Mouse (Mus musculus) hindbrain, embryonic 13.5 days (tissue): ENCODE measurements at regions not wholly inside any gene's neighbourhood (a gene's known extent, or its start where the extent isn't known, plus 50 kb on each side); places are given as distances from the start of the nearest gene placed in this dataset.

Experiments used
- ATAC-seq: fragments of 200-750 bp; cut with Nextera tagmentation; 2 replicates; pipeline ENCODE4 v1.8.0; 2017; ENCODE audit warnings: moderate TSS enrichment; ENCODE audit not compliant: low FRiP score
- H3K27ac ChIP-seq: fragments of 300-500 bp; sonication (generic); 2 replicates; pipeline ENCODE4 v1.5.1; 2015; ENCODE audit warnings: inconsistent platforms, mild to moderate bottlenecking, moderate library complexity
- H3K27me3 ChIP-seq: fragments of 300-500 bp; sonication (generic); 2 replicates; pipeline ENCODE4 v1.6.1; 2015; ENCODE audit warnings: mild to moderate bottlenecking, inconsistent platforms
- H3K36me3 ChIP-seq: fragments of 300-500 bp; sonication (generic); 2 replicates; pipeline ENCODE4 v1.6.1; 2015; ENCODE audit warnings: mild to moderate bottlenecking, inconsistent platforms
- H3K4me1 ChIP-seq: fragments of 300-500 bp; sonication (generic); replicated peaks from 2 replicates; pipeline ENCODE4 v1.6.1; 2015; ENCODE audit warnings: inconsistent platforms
- H3K4me2 ChIP-seq: fragments of 300-500 bp; sonication (generic); 2 replicates; pipeline ENCODE4 v1.6.1; 2015; ENCODE audit warnings: inconsistent platforms, mild to moderate bottlenecking, moderate library complexity
- H3K4me3 ChIP-seq: fragments of 300-500 bp; sonication (generic); 2 replicates; pipeline ENCODE4 v1.5.1; 2015; ENCODE audit warnings: mild to moderate bottlenecking, inconsistent platforms
- H3K9ac ChIP-seq: fragments of 300-500 bp; sonication (generic); 2 replicates; pipeline ENCODE4 v1.6.1; 2015; ENCODE audit warnings: mild to moderate bottlenecking, inconsistent platforms
- H3K9me3 ChIP-seq: fragments of 300-500 bp; sonication (generic); 2 replicates; pipeline ENCODE4 v1.6.1; 2016; ENCODE audit warnings: inconsistent platforms
- WGBS: fragments of 180-500 bp; shearing (Covaris S2); methylation state at CpG from one replicate; pipeline ENCODE4 v1.1.7; 2015; 5-methylcytosine and 5-hydroxymethylcytosine counted together

DNA sequence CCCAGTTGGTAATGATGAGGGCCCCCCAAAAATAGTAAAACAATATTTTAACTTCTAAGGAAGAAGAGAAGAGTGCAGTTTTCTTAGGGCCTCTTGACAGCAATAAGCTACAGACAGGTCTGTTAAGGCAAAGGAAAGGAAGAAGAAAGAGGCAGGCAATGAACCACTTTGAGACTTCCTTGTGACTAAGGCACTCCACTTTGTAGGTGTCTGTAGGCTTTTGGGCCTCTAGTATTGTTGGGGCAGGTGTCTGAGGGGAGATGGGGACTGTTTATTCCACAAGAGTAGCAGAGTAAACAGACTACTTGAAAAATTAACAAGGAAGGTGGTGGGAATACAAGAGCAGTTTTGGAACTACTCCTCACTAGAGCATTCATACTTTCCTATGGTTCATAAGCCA, 287.9 kb downstream of the Ets1 start:
- Histone ChIP-seq H3K9ac (no peak overlapping the region), H3K4me3 (no peak overlapping the region), H3K9me3 (no peaks in the 10 kb centered on the region), H3K36me3 (no peaks in the 10 kb centered on the region), H3K4me1 (no peaks in the 10 kb centered on the region), H3K27ac (no peak overlapping the region), H3K4me2 (no peak overlapping the region), H3K27me3 (no peaks in the 10 kb centered on the region)
- no peak for ATAC-seq

DNA sequence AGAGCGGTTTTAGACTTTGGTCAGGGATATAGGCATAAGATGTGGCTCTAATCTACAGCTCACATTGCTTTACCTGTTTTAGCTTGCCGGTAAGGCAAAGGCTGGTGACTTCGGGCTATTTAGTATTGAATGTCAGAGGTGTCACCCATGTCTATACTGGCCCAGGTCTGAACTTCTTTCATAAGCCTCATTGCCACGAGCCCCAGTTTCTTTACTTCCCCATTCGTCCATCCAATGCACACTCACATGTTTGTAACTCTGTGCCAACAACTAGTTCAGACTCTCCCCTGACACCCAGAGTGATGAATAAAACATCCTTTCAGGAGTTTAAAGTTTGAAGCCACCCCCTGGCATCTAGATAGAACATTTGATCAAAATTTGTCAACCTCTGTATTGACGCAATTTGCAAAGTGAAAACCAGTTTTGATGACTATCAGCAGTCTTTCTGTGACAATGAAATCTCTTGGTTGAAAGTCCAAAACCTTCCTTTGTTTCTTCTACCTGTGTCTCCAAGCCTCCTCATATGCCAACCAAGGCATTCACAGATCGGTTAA, 288.4 kb downstream of the Ets1 start:
- WGBS: 95% methylated on average over 7 of the region's 7 CpGs
- no peaks in the 10 kb centered on the region for H3K36me3 ChIP-seq
- H3K4me3 ChIP-seq: no peak overlapping the region
- no peak for ATAC-seq
- H3K4me2 ChIP-seq: no peak overlapping the region
- H3K4me1 ChIP-seq: no peaks in the 10 kb centered on the region
- no peak overlapping the region for H3K9ac ChIP-seq
- H3K9me3 ChIP-seq: no peaks in the 10 kb centered on the region
- no peaks in the 10 kb centered on the region for H3K27me3 ChIP-seq
- no peak overlapping the region for H3K27ac ChIP-seq

DNA sequence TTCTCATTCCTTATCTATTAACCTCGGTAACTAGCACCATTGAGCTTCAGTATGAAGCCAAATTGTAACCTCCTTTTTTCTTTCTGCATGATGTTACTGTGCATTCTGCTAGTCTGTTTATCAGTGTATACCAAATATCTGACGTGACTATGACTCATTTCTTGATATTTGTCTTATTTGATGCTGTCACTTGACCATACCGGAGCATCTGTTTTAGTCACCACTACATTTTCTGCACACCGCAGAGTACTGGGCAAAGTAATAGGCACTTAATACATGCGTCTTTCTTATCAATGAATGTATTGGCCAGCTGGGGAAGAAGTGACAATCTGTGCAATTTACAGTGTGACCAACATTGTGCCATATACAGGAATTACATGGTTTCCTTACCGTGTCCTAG, 289.0 kb downstream of the Ets1 start:
- H3K27me3 ChIP-seq: no peaks in the 10 kb centered on the region
- no peaks in the 10 kb centered on the region for H3K9me3 ChIP-seq
- ATAC-seq: no peak
- no peak overlapping the region for H3K9ac ChIP-seq
- no peak overlapping the region for H3K4me2 ChIP-seq
- H3K4me1 ChIP-seq: no peaks in the 10 kb centered on the region
- 92% methylated on average over 6 of the region's 6 CpGs for WGBS
- H3K36me3 ChIP-seq: no peaks in the 10 kb centered on the region
- no peak overlapping the region for H3K27ac ChIP-seq
- H3K4me3 ChIP-seq: no peak overlapping the region

DNA sequence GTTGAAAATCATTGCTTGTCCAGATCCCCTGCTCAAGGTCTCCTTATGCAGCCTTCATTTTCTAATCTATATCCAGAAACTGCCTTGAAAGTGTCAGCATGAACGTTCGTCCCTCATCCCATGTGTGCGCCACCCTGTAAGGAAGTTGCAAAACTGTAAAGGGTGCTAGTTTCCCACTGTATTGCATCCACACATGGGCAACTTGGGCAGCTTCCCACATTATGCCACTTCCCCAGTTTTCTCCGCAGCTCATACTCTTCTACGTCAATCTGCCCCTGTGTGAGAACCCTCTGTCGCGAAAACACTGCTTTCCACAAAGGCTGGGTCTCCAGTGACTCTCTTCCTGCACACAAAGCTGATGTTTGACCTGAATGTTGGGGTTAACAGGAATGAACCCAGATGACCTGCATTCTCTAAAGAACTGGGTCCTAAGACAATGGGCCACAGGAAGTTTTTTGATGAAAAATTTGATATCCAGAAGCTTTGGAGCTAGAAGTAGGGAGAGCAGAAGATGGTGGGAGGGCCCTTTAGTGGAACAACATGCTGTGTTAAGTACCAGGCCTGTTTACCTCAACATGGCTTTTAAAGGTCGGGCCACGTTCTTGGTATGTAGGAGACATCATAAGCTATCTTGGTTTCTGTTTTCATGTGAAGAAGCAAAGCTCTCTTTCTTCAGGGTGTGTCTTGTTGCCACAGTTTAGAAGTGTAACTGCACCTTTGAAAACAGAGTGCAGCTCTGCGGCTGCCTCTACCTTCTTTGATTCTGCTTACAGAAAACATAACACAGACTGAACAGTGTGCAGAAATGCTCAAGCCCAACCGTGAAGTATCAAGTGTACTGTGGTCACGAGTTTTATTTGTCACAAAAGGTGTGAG, 289.9 kb downstream of the Ets1 start:
- Histone ChIP-seq H3K27ac (no peak overlapping the region), H3K4me2 (no peak overlapping the region), H3K9ac (no peak overlapping the region), H3K4me3 (no peak overlapping the region), H3K4me1 (no peaks in the 10 kb centered on the region), H3K27me3 (no peaks in the 10 kb centered on the region), H3K9me3 (no peaks in the 10 kb centered on the region), H3K36me3 (no peaks in the 10 kb centered on the region)
- no peak for ATAC-seq
- WGBS: 74% methylated on average over 12 of the region's 12 CpGs

DNA sequence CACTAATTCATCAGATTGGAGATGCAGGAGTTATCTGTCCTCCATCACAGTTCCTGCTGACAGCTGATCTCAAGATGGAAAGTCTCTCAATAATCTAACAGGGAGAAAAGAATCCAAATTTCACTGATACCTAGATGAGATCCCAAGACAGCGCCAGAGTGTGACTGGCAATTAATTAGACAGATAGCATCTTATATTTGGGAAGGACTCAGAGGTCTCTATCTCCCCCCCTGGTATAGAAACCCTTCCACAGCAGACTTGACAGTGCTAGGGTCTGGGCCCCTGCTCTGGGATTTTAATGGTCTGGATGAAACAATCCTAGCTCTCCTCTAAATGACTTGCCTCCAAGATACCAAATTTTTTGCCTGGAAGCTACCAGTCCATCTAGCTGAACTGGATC, 291.6 kb downstream of the Ets1 start:
- no peak overlapping the region for H3K4me3 ChIP-seq
- no peaks in the 10 kb centered on the region for H3K4me1 ChIP-seq
- H3K27ac ChIP-seq: no peak overlapping the region
- no peak overlapping the region for H3K9ac ChIP-seq
- H3K9me3 ChIP-seq: no peaks in the 10 kb centered on the region
- no peaks in the 10 kb centered on the region for H3K36me3 ChIP-seq
- WGBS: 85% methylated on average over 1 of the region's 1 CpGs
- H3K4me2 ChIP-seq: no peak overlapping the region
- no peak for ATAC-seq
- H3K27me3 ChIP-seq: no peaks in the 10 kb centered on the region

DNA sequence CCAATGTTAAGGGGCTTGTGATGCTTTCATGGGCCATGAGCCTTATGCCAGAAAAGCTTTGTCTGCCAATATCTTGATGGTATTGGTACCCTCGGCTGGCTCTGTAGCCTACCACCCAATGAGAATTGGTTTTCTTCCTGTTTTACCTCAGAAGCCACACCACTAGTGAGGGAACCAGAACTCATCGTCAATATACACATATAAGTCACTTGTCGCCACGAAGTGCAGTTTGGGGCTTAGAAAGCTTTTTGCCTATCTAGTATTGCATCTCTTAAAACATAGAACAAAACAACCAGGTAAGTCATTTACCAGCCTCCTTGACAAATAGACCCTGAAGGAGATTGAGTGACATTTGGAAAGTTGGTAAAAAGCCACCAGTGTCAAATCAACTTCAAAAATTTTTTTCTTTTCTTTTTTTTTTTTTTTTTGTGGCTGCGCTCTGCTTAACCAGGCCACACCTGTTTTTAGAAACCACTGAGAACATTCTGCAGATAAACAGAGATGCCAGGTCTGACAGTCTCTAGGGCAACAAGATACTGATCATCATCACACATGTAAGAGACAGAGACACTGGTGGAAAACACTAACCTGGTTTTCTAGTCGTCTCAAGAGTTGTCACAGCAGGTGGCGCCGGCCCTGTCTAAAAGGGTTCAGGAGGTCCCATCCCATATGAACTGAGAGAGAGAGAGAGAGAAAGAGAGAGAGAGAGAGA, 292.4 kb downstream of the Ets1 start:
- Histone ChIP-seq H3K9me3 (no peaks in the 10 kb centered on the region), H3K27me3 (no peaks in the 10 kb centered on the region), H3K4me1 (no peaks in the 10 kb centered on the region), H3K27ac (no peak overlapping the region), H3K9ac (no peak overlapping the region), H3K4me2 (no peak overlapping the region), H3K36me3 (no peaks in the 10 kb centered on the region), H3K4me3 (no peak overlapping the region)
- WGBS: 89% methylated on average over 8 of the region's 8 CpGs
- ATAC-seq: no peak

DNA sequence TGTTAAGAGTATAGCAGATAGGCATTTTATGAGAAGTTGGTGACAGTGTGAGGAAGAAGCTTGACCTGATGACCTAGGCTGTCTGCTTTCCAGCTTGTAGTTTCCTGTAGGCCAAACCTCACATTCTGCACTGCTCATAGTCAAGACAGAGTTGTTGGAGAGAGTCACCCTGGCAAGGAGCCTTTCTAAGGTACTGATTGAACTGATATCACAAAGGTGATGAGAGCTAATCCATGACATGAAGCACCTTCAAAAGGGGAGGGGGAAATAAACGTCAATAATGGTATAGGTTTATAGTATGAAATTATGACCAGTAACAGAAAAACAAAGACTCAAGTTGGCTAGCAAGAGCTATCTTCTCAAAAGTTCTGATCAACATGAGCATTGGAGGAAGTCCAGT, 293.3 kb downstream of the Ets1 start:
- no peaks in the 10 kb centered on the region for H3K36me3 ChIP-seq
- H3K4me2 ChIP-seq: no peak overlapping the region
- H3K27ac ChIP-seq: no peak overlapping the region
- H3K4me1 ChIP-seq: no peaks in the 10 kb centered on the region
- no peak overlapping the region for H3K4me3 ChIP-seq
- H3K9ac ChIP-seq: no peak overlapping the region
- 91% methylated on average over 1 of the region's 1 CpGs for WGBS
- H3K27me3 ChIP-seq: no peaks in the 10 kb centered on the region
- ATAC-seq: no peak
- H3K9me3 ChIP-seq: no peaks in the 10 kb centered on the region

DNA sequence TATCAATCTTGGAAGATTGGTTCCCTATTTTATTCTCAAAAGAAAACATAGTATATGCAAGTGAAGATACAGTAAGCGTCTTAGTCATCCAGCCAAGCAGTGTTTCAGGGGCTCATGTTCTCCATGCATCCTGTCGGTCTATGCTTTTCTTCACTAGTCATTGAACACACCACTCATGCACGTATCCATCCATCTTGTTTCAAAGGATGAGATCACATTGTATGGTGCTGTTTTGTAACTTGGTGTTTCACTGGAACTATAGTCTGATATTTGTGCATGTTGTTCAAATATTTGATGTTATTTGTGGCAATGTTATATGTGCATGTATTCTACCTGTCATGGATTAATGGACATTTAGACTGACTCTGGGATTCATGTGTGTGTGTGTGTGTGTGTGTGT, 293.8 kb downstream of the Ets1 start:
- H3K9me3 ChIP-seq: no peaks in the 10 kb centered on the region
- no peak for ATAC-seq
- H3K36me3 ChIP-seq: no peaks in the 10 kb centered on the region
- no peak overlapping the region for H3K4me2 ChIP-seq
- H3K27ac ChIP-seq: no peak overlapping the region
- no peak overlapping the region for H3K4me3 ChIP-seq
- no peaks in the 10 kb centered on the region for H3K27me3 ChIP-seq
- no peak overlapping the region for H3K9ac ChIP-seq
- 95% methylated on average over 3 of the region's 3 CpGs for WGBS
- no peaks in the 10 kb centered on the region for H3K4me1 ChIP-seq

DNA sequence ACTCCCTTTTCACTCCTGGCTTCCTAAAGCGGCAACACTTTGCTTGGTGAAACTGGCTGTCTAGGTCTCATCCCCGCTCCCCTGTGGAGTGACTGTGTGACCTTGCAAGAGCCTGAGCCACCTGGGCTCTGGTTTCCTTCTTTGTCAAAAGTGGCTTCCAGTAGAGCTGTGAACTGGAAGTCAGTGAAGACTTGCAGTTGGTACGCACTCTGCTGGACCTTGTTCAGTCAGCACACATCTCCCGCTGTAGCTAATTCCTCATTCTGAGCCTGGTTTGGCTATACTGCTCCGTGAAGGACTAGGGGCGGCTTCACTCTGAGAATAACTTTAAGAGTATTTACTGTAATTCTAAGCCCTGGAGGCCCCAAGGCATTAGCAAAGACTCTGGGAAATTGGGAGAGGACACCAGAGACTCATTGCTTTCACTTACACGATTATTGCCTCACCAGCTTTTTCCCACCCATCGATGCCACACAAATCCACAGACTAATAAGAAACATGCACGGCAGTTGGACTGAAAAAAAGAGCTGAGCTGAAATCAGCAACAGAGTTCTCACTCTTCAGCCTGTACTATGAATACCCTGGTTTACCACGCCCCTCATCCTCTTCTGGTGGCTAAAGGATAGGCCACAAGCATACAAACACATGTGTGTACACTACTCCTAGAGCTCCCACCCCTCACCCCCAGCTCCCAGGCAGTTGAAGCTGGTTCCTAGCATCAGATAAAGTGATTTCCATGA, 295.4 kb downstream of the Ets1 start:
- ATAC-seq: no peak
- 73% methylated on average over 10 of the region's 10 CpGs for WGBS
- H3K27me3 ChIP-seq: no peaks in the 10 kb centered on the region

DNA sequence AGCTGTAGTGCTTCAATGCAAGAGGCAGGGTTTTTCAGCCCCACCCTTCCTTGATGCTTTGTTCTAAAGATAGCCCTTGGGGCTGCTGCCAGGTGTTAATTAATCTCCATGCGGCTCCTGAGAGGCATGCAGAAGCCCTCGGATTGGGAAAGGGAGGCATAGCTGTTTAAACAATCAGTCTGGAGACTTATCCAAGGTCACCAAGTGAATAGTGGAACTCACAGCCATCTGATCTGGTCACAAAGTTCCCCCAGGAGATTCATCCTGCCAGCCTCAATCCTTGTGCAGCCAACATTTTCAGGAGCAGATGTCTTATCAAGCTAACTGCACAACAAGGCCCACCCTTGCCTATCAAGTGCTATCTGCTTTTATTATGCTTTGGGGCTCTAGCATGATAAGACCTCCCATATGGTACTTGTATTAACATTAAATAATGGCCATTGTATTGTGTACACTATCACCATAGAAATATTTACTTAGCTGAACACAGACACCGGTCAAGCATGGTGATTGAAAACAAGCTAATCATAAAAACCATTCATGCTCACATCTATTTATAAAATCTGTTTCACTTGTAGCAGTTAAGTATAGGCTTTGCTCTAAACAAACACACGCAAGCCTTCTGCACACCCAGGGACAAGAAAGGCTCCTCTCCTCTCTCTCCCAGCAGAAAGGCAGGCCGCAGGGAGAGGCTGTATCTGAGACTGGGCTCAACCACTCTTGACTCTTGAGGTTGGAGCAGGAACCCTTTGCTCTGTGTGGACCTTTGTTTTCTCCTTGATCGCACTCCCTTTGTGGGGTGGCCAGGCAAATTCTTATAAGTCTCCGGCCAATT, 297.4 kb downstream of the Ets1 start:
- no peak overlapping the region for H3K9ac ChIP-seq
- no peaks in the 10 kb centered on the region for H3K36me3 ChIP-seq
- no peak overlapping the region for H3K27ac ChIP-seq
- WGBS: 74% methylated on average over 7 of the region's 7 CpGs
- ATAC-seq: no peak
- H3K9me3 ChIP-seq: no peaks in the 10 kb centered on the region
- H3K4me2 ChIP-seq: no peak overlapping the region
- H3K4me1 ChIP-seq: no peaks in the 10 kb centered on the region
- no peak overlapping the region for H3K4me3 ChIP-seq
- H3K27me3 ChIP-seq: peaks cover 8% of the 10 kb centered on the region; the same call in 1 of the 2 replicates

More for the DNA sequence above, 295.4 kb downstream of the Ets1 start:
- H3K27ac ChIP-seq: no peak overlapping the region
- H3K4me2 ChIP-seq: no peak overlapping the region
- no peak overlapping the region for H3K9ac ChIP-seq
- H3K4me1 ChIP-seq: no peaks in the 10 kb centered on the region
- no peak overlapping the region for H3K4me3 ChIP-seq
- no peaks in the 10 kb centered on the region for H3K9me3 ChIP-seq
- H3K36me3 ChIP-seq: no peaks in the 10 kb centered on the region

DNA sequence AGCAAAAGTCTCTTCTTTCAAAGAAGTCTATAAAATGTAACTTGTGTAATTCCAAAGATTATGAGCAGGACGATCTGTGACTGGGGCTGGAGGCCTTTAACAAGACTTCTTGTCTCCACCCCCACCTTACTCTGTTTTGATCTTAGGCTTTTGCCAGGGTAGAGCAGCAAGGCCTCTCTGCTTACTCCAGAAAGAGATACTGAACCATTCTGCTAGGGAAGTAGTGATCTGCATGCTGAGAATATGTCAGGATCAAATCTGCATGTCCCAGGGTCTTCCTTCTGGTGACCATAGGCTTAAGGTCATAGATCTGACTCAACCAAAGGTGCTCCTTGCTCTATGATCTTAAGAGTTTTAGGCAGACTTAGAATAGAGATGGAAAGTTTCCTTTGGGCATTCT, 298.4 kb downstream of the Ets1 start:
- Histone ChIP-seq H3K4me1 (no peaks in the 10 kb centered on the region), H3K27ac (no peak overlapping the region), H3K27me3 (peaks cover 16% of the 10 kb centered on the region; the same call in 1 of the 2 replicates), H3K9ac (no peak overlapping the region), H3K36me3 (no peaks in the 10 kb centered on the region), H3K4me2 (no peak overlapping the region), H3K9me3 (no peaks in the 10 kb centered on the region), H3K4me3 (no peak overlapping the region)
- 88% methylated on average over 1 of the region's 1 CpGs for WGBS
- no peak for ATAC-seq
